Mouse (Mus musculus): ENCODE results near the gene Fkbp11. TPM values are rescaled to one million over a fixed set of nuclear protein-coding genes. Genes with fewer than 3 reads are reported as not detected.

The Fkbp11 gene
- polyA plus RNA-seq (2012), result 31.9 and 46.9 TPM in 2 replicates

GRCm38 (mm10) chr15:98727443-98728321, at the start of gene Fkbp11:
Gene Fkbp11 (minus strand): TSS chr15:98728198.

GRCm38 (mm10) chr15:98777762-98778161, 49.8 kb upstream of the Fkbp11 start, which contains the start of gene Wnt10b:
Gene Wnt10b (minus strand): TSS chr15:98778150.

GRCm38 (mm10) chr15:98762670-98763529, 34.9 kb upstream of the Fkbp11 start, which contains the start of gene Arf3:
Gene Arf3 (minus strand): TSS chr15:98763214.

GRCm38 (mm10) chr15:98707766-98708372, 20.1 kb downstream of the Fkbp11 start, which contains the start of gene Ccdc65:
Gene Ccdc65 (plus strand): TSS chr15:98708207.

GRCm38 (mm10) chr15:98676940-98677728, 50.9 kb downstream of the Fkbp11 start, which contains the start of gene Rnd1:
Gene Rnd1 (minus strand): TSS chr15:98677461.

Other genes with a start within 250 kb of the Fkbp11 start
- gene Lalba, start 245.5 kb downstream of the Fkbp11 start, polyA plus RNA-seq (2012), result not detected in 2 replicates
- gene Olfr279, start 235.8 kb downstream of the Fkbp11 start, polyA plus RNA-seq (2012), result 0.01 TPM in 1 of 2 replicates, not detected in the other
- 39.2 and 40.8 TPM in 2 replicates for gene Kansl2, start 193.9 kb downstream of the Fkbp11 start, polyA plus RNA-seq (2012)
- gene Ccnt1, start 157.3 kb downstream of the Fkbp11 start, polyA plus RNA-seq (2012), result 4.2 and 5.9 TPM in 2 replicates
- not detected in 2 replicates for gene 4930415O20Rik, start 157.2 kb downstream of the Fkbp11 start, polyA plus RNA-seq (2012)
- gene Adcy6, start 118.1 kb downstream of the Fkbp11 start, polyA plus RNA-seq (2012), result 11.6 and 16.2 TPM in 2 replicates
- gene Cacnb3, start 97.4 kb downstream of the Fkbp11 start, polyA plus RNA-seq (2012), result 0.11 and 0.22 TPM in 2 replicates
- gene Ddx23, start 65.3 kb downstream of the Fkbp11 start, polyA plus RNA-seq (2012), result 81.3 and 114 TPM in 2 replicates
- gene Rnd1, start 50.7 kb downstream of the Fkbp11 start, polyA plus RNA-seq (2012), result 3.2 and 4.4 TPM in 2 replicates
- gene Ccdc65, start 20.0 kb downstream of the Fkbp11 start, polyA plus RNA-seq (2012), result not detected in 2 replicates
- gene Arf3, start 35.0 kb upstream of the Fkbp11 start, polyA plus RNA-seq (2012), result 25.1 TPM in 2 replicates
- gene Wnt10b, start 50.0 kb upstream of the Fkbp11 start, polyA plus RNA-seq (2012), result 4.8 and 6.5 TPM in 2 replicates
- gene Wnt1, start 61.7 kb upstream of the Fkbp11 start, polyA plus RNA-seq (2012), result 0.12 TPM in 1 of 2 replicates, not detected in the other
- 0.26 and 0.35 TPM in 2 replicates for gene Ddn, start 81.3 kb upstream of the Fkbp11 start, polyA plus RNA-seq (2012)
- gene Prkag1, start 103.3 kb upstream of the Fkbp11 start, polyA plus RNA-seq (2012), result 127 and 129 TPM in 2 replicates
- 39.2 and 64.9 TPM in 2 replicates for gene Kmt2d, start 143.0 kb upstream of the Fkbp11 start, polyA plus RNA-seq (2012)
- 2.7 and 2.8 TPM in 2 replicates for gene Rhebl1, start 166.3 kb upstream of the Fkbp11 start, polyA plus RNA-seq (2012)
- not detected in 2 replicates for gene Dhh, start 170.3 kb upstream of the Fkbp11 start, polyA plus RNA-seq (2012)
- 25.8 and 31.6 TPM in 2 replicates for gene Lmbr1l, start 190.0 kb upstream of the Fkbp11 start, polyA plus RNA-seq (2012)
- gene Tuba1b, start 206.4 kb upstream of the Fkbp11 start, polyA plus RNA-seq (2012), result 311 and 355 TPM in 2 replicates
- gene Gm49450, start 225.4 kb upstream of the Fkbp11 start, polyA plus RNA-seq (2012), result 9.9 TPM in 1 of 2 replicates, not detected in the other
- gene Tuba1a, start 225.5 kb upstream of the Fkbp11 start, polyA plus RNA-seq (2012), result 20.5 and 31.9 TPM in 2 replicates